Mouse (Mus musculus) gastrocnemius, adult 18-20 months (tissue): ENCODE measurements around the gene Necap1. TPM values are rescaled to one million over a fixed set of nuclear protein-coding genes. Genes with fewer than 3 reads are reported as not detected.
A peak's percentile ranks its signal among the peaks of the same experiment; 100 is the strongest.

ENCODE experiments used
- DNase-seq: peaks from one replicate; pipeline ENCODE4 v3.0.0; 2021; ENCODE audit warnings: low spot score
- long read RNA-seq, 2 experiments: library from polyadenylated mRNA; stranded (forward); transcript quantifications; one replicate each; pipeline ENCODE4 v2.0.0; 2021
- total RNA-seq, 2 experiments: library from RNA; stranded (reverse); gene quantifications; 2 replicates each; pipeline ENCODE4 v1.2.3; 2021

Gene Necap1
- 10 to 100 TPM; 11.8 to 16.8 TPM for total RNA-seq
- long read RNA-seq, experiment 1, transcript Necap1-201 (8 exons, 2,476 nt), result major isoform, 17 of 22 reads
- long read RNA-seq, experiment 1, partial matches to known transcripts, result 4 of 22 reads
- long read RNA-seq, experiment 1, other reads (novel, unspliced or antisense), result 1 of 22 reads
- long read RNA-seq, experiment 2, transcript Necap1-201 (8 exons, 2,476 nt), result major isoform, 11 of 15 reads
- long read RNA-seq, experiment 2, partial matches to known transcripts, result 0 of 15 reads
- long read RNA-seq, experiment 2, other reads (novel, unspliced or antisense), result 4 of 15 reads

- peak; percentile 99 for DNase-seq
Observed at GRCm38 (mm10) chr6:122873871-122874719, at the start of gene Necap1. Necap1 (plus strand) TSS chr6:122874474.

GRCm38 (mm10) chr6:122825166-122825565 is 49.1 kb upstream of the Necap1 start:
- no peak for DNase-seq

- DNase-seq, result peak; percentile 67
Observed at GRCm38 (mm10) chr6:122825923-122826742, 48.1 kb upstream of the Necap1 start.

GRCm38 (mm10) chr6:122828086-122828485 is 46.2 kb upstream of the Necap1 start:
- no peak for DNase-seq

GRCm38 (mm10) chr6:122832880-122833279 is 41.4 kb upstream of the Necap1 start:
- DNase-seq, result no peak

GRCm38 (mm10) chr6:122834365-122834764 is 39.9 kb upstream of the Necap1 start:
- peak; percentile 33 for DNase-seq

- DNase-seq, result no peak
Observed at GRCm38 (mm10) chr6:122836974-122837373, 37.3 kb upstream of the Necap1 start.

- no peak for DNase-seq
Observed at GRCm38 (mm10) chr6:122837539-122837938, 36.7 kb upstream of the Necap1 start.

GRCm38 (mm10) chr6:122843759-122844158 is 30.5 kb upstream of the Necap1 start:
- DNase-seq, result no peak

- DNase-seq, result no peak
Observed at GRCm38 (mm10) chr6:122852696-122853095, 21.6 kb upstream of the Necap1 start.

- DNase-seq, result no peak
Observed at GRCm38 (mm10) chr6:122854552-122854951, 19.7 kb upstream of the Necap1 start.

GRCm38 (mm10) chr6:122855955-122856354 is 18.3 kb upstream of the Necap1 start, which contains the start of gene C3ar1:
C3ar1 (minus strand) TSS chr6:122856161.
- no peak for DNase-seq

GRCm38 (mm10) chr6:122862434-122862833 is 11.8 kb upstream of the Necap1 start:
- DNase-seq, result no peak

- no peak for DNase-seq
Observed at GRCm38 (mm10) chr6:122862871-122863270, 11.4 kb upstream of the Necap1 start.

GRCm38 (mm10) chr6:122867914-122868313 is 6.4 kb upstream of the Necap1 start:
- no peak for DNase-seq

- no peak for DNase-seq
Observed at GRCm38 (mm10) chr6:122869846-122870245, 4.4 kb upstream of the Necap1 start.

- DNase-seq, result no peak
Observed at GRCm38 (mm10) chr6:122872800-122873199, 1.5 kb upstream of the Necap1 start.

GRCm38 (mm10) chr6:122874720-122875389 is 581 bp downstream of the Necap1 start:
- no peak for DNase-seq

- DNase-seq, result no peak
Observed at GRCm38 (mm10) chr6:122879141-122879735, 5.0 kb downstream of the Necap1 start.

- no peak for DNase-seq
Observed at GRCm38 (mm10) chr6:122879781-122880505, 5.7 kb downstream of the Necap1 start.
